ENCODE assay signal across 9 mouse cellular contexts in the genomic region with DNA sequence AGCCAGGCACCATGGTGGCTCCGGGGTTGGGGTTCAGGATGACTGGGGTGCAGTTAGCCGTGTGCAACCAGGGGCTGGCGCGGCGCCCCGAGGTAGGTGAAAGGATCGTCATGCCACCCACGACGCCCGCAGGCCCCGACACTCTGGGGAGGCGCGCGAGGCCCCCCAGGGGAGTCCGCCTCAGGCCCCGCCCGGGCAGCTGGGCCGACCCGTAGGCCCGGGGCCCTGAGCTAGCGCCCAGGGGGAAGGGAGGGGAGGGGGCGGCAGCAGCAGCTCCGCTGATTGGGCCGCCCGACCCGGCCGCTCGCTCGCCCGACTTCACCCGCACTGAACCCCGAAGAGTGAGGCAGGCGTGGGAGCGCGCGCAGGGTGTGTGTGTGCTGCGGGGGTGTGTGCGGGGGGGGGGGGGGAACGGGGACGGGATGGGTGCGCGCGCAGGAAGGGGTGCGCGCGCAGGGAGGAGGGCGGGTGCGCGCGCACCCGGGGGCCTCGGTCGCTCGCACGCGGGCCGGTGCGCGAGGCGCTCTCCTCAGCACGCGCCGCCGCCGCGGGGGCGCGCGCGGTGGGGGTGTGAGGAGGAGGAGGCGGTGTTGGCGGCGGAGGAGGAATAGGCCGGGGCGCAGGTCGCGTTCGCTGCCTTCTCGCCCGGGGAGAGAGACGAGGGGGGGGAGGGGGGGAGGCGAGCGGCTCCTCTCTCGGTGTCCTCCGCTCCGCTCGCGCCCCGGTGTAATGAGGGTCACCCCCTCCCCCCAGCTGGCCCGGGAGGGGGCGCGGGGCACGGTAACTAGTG. TPM values are rescaled to one million over a fixed set of nuclear protein-coding genes. Genes with fewer than 3 reads are reported as not detected.
A peak's percentile ranks its signal among the peaks of the same experiment; 100 is the strongest.
DNase-seq lines count a peak whose midpoint lies in the region; ATAC-seq and TF ChIP-seq lines count a peak whose summit lies in the region.
"Had no signal": no experiment of that assay in that cellular context is flagged by ENCODE, and none has a peak within 500 bp of the region (broad histone marks: within the 10 kb centered on the region; RNA-seq: fewer than 3 reads in every experiment).

No protein-coding gene starts in this region.

- peaks cover 27% of the 10 kb centered on the region for H3K9me3 ChIP-seq in G1E (replicated peaks)
- H3K9me3 ChIP-seq in forebrain, postnatal 0 days (ENCODE audit: low read length): no peaks in the 10 kb centered on the region
- no peaks in the 10 kb centered on the region for H3K9me3 ChIP-seq in lung, embryonic 14.5 days (ENCODE audit: low read depth, low read length)

- H3K27ac ChIP-seq in cerebellum, adult 2 months (ENCODE audit: insufficient read depth, low read length): peak overlapping the region; percentile 99
- H3K27ac ChIP-seq in forebrain, postnatal 0 days (ENCODE audit: low read depth, low read length): peak overlapping the region; percentile 95
- peak overlapping the region; percentile 99 for H3K27ac ChIP-seq in lung, embryonic 14.5 days (ENCODE audit: low read depth)

- peak; percentile 73 for DNase-seq in G1E (ENCODE audit: low spot score)
- DNase-seq in cerebellum, adult 2 months: peak; percentile 88 to 89
- peak; percentile 97 for DNase-seq in forebrain, postnatal 0 days
- peak; percentile 89 for DNase-seq in heart, postnatal 4 days
- DNase-seq in layer of hippocampus, adult 8-10 months (ENCODE audit: low spot score in 2 of 2): peak; percentile 66 to 72
- DNase-seq in lung, embryonic 14.5 days: peak; percentile 97
- peak; percentile 80 for DNase-seq in ovary, postnatal 10 days (ENCODE audit: low spot score)
- DNase-seq in thymus, postnatal 0 days (ENCODE audit: low spot score): peak; percentile 97

- TF ChIP-seq CTCF in G1E (IDR thresholded peaks at IDR 0.05; ENCODE audit: low read depth, low read length): no peak
- no peak for TF ChIP-seq CTCF in cerebellum, adult 2 months (IDR thresholded peaks at IDR 0.05; ENCODE audit: borderline replicate concordance, insufficient read depth, low read depth, low read length)
- TF ChIP-seq CTCF in forebrain, postnatal 0 days (IDR thresholded peaks at IDR 0.05; ENCODE audit: low read depth): no peak
- no peak for TF ChIP-seq CTCF in lung, embryonic 14.5 days (IDR thresholded peaks at IDR 0.05; ENCODE audit: low read depth)

- H3K36me3 ChIP-seq in G1E (replicated peaks): peaks cover 26% of the 10 kb centered on the region
- peaks cover 12% of the 10 kb centered on the region for H3K36me3 ChIP-seq in forebrain, postnatal 0 days (ENCODE audit: insufficient read depth)
- H3K36me3 ChIP-seq in lung, embryonic 14.5 days (ENCODE audit: insufficient read depth): peaks cover 33% of the 10 kb centered on the region

- H3K4me2 ChIP-seq in forebrain, postnatal 0 days (ENCODE audit: low read depth): peak overlapping the region; percentile 95
- H3K4me2 ChIP-seq in lung, embryonic 14.5 days: peak overlapping the region; percentile 95

- H3K27me3 ChIP-seq in G1E (ENCODE audit: insufficient read depth, low read length): peaks cover 12% of the 10 kb centered on the region; the same call in 1 of the 2 replicates
- no peaks in the 10 kb centered on the region for H3K27me3 ChIP-seq in cerebellum, adult 2 months (ENCODE audit: control insufficient read depth, insufficient read depth, low read length)
- no peaks in the 10 kb centered on the region for H3K27me3 ChIP-seq in forebrain, postnatal 0 days (ENCODE audit: insufficient read depth, low read length)
- H3K27me3 ChIP-seq in lung, embryonic 14.5 days (ENCODE audit: insufficient read depth, low read length): no peaks in the 10 kb centered on the region

- 2% methylated on average over 45 of the region's 93 CpGs for WGBS in cerebellum, adult 2 months
- WGBS in forebrain, postnatal 0 days: under 1% methylated on average over 25 of the region's 93 CpGs
- 1% methylated on average over 33 of the region's 93 CpGs for WGBS in lung, embryonic 14.5 days

- ATAC-seq in G1E (ENCODE audit: extremely low read depth, insufficient number of reproducible peaks, low FRiP score, poor library complexity, severe bottlenecking): no peak
- peak; percentile 80 for ATAC-seq in forebrain, postnatal 0 days
- ATAC-seq in lung, embryonic 14.5 days (ENCODE audit: insufficient read depth): peak; percentile 85

- H3K4me1 ChIP-seq in G1E (ENCODE audit: insufficient read depth, low read depth, low read length): peaks cover 43% of the 10 kb centered on the region
- peaks cover 9% of the 10 kb centered on the region; the same call in 1 of the 2 replicates for H3K4me1 ChIP-seq in cerebellum, adult 2 months (ENCODE audit: control insufficient read depth, insufficient read depth, low read length)
- H3K4me1 ChIP-seq in forebrain, postnatal 0 days (ENCODE audit: insufficient read depth): peaks cover 34% of the 10 kb centered on the region
- H3K4me1 ChIP-seq in lung, embryonic 14.5 days (ENCODE audit: insufficient read depth): peaks cover 26% of the 10 kb centered on the region

- peak overlapping the region; percentile 83 for H3K9ac ChIP-seq in forebrain, postnatal 0 days
- H3K9ac ChIP-seq in lung, embryonic 14.5 days: peak overlapping the region; percentile 93

- TF ChIP-seq POLR2A in cerebellum, adult 2 months (IDR thresholded peaks at IDR 0.05; ENCODE audit: borderline replicate concordance, insufficient read depth, low read length): peak; percentile 69

- peak overlapping the region; percentile 88 for H3K4me3 ChIP-seq in G1E (ENCODE audit: low read depth, low read length)
- peak overlapping the region; percentile 87 for H3K4me3 ChIP-seq in cerebellum, adult 2 months (replicated peaks; ENCODE audit: insufficient read depth, low read depth, low read length)
- peak overlapping the region; percentile 76 for H3K4me3 ChIP-seq in forebrain, postnatal 0 days (ENCODE audit: low read depth, low read length)
- peak overlapping the region; percentile 81 for H3K4me3 ChIP-seq in lung, embryonic 14.5 days (ENCODE audit: low read depth, low read length)

RNA-seq across cellular contexts. Expression of gene Nsd1, which starts 1.8 kb away (rescaled TPM):
- 99.3 and 111 TPM in 2 replicates for total RNA-seq in G1E (2014; fragmentation: Nextera tagmentation)
- 52.9 and 64.1 TPM in 2 replicates for total RNA-seq in G1E (2017)
- 11.6 and 14.8 TPM in 2 replicates for polyA plus RNA-seq in G1E (2012)
- 47.5 and 49.5 TPM in 2 replicates for polyA plus RNA-seq in cerebellum, adult 2 months (2012; rRNA removed)
- 81.2 and 104 TPM in 2 replicates for total RNA-seq in forebrain, postnatal 0 days (2014; rRNA removed)
- polyA plus RNA-seq in forebrain, postnatal 0 days (2015; fragmentation: Nextera tagmentation; extraction: Ambion mirVana): 37.5 and 48.2 TPM in 2 replicates
- total RNA-seq in heart, postnatal 4 days (2021): 100 to 1,000 TPM; 107 to 108 TPM
- total RNA-seq in layer of hippocampus, adult 8-10 months (2022): 100 to 1,000 TPM; 107 to 141 (median 129) TPM
- polyA plus RNA-seq in lung, embryonic 14.5 days (2014; fragmentation: Nextera tagmentation; extraction: Ambion mirVana): 70.0 and 80.7 TPM in 2 replicates
- polyA plus RNA-seq in thymus, postnatal 0 days (2015; fragmentation: Nextera tagmentation; extraction: Ambion mirVana): 52.6 and 73.8 TPM in 2 replicates

RNA-seq across cellular contexts. Expression of gene Fgfr4, which starts 59.0 kb away (rescaled TPM):
- not detected in 2 replicates for total RNA-seq in G1E (2014; fragmentation: Nextera tagmentation)
- total RNA-seq in G1E (2017): 0.05 TPM in 1 of 2 replicates, not detected in the other
- polyA plus RNA-seq in G1E (2012): not detected in 2 replicates
- 0.05 and 0.16 TPM in 2 replicates for polyA plus RNA-seq in cerebellum, adult 2 months (2012; rRNA removed)
- total RNA-seq in forebrain, postnatal 0 days (2014; rRNA removed): 0.08 and 0.19 TPM in 2 replicates
- 0.33 and 0.40 TPM in 2 replicates for polyA plus RNA-seq in forebrain, postnatal 0 days (2015; fragmentation: Nextera tagmentation; extraction: Ambion mirVana)
- total RNA-seq in heart, postnatal 4 days (2021): 1 to 10 TPM in 1 of 2 experiments, under 1 TPM in 1; 0.61 to 1.3 TPM
- total RNA-seq in layer of hippocampus, adult 8-10 months (2022): 1 to 10 TPM in 1 of 4 experiments, under 1 TPM in 3; 0.37 to 1.2 (median 0.59) TPM
- 14.6 and 17.3 TPM in 2 replicates for polyA plus RNA-seq in lung, embryonic 14.5 days (2014; fragmentation: Nextera tagmentation; extraction: Ambion mirVana)
- 0.06 TPM in 1 of 2 replicates, not detected in the other for polyA plus RNA-seq in thymus, postnatal 0 days (2015; fragmentation: Nextera tagmentation; extraction: Ambion mirVana)
- polyA plus RNA-seq: macrophage had no signal

Comparison
In these comparisons a context has a peak if more than half of its experiments do, and no peak if none do; other contexts are left out.
1. RNA of gene Fgfr4, which starts 59.0 kb away (polyA plus RNA-seq): 14.6 to 17.3 TPM in lung, embryonic 14.5 days; 0.33 to 0.40 TPM in forebrain, postnatal 0 days, 0.05 to 0.16 TPM in cerebellum, adult 2 months, 0.06 TPM in thymus, postnatal 0 days and not detected in G1E; every median in the first group is over 10 times any median in the second.
2. Peak in every context shown above with its lines, with median percentiles within 50 percentile points of each other: DNase-seq, H3K4me3 ChIP-seq and H3K27ac ChIP-seq.